Mouse (Mus musculus): ENCODE results near the gene Zfp970. TPM values are rescaled to one million over a fixed set of nuclear protein-coding genes. Genes with fewer than 3 reads are reported as not detected.

The Zfp970 gene
- polyA plus RNA-seq (2012; rRNA removed), result 1.3 and 1.4 TPM in 2 replicates

DNA sequence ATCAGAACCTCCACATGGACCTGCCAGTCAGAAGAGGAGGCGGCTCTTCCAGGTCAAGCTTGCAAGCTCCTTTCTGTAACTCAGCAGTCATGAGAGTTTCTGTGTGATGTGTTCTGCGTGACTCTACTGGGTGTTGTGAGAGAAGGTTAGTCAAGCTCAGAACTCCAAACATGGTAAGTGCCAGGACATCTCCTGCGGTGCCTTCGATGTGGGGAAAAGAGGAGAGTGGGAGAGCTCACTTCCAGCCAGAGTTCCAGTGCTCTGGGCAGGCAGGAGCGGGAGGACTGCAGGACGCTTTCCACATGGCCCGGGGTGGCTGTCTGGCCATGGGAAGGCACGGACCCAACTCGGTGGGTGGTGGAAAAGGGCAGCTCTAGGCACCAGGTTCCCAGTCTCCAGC, at the start of gene Zfp970:
Zfp970 (plus strand) TSS at position 58 of the 400 bp plus-strand sequence.

GRCm38 (mm10) chr2:177498067-177498466, 33.5 kb downstream of the Zfp970 start, which contains the start of gene Gm14403:
Gene Gm14403 (plus strand): TSS chr2:177498215.

Other genes with a start within 250 kb of the Zfp970 start
- not detected in 2 replicates for gene Gm14409, start 197.7 kb upstream of the Zfp970 start, polyA plus RNA-seq (2012; rRNA removed)
- gene Gm14412, start 140.4 kb upstream of the Zfp970 start, polyA plus RNA-seq (2012; rRNA removed), result not detected in 2 replicates
- gene Gm14418, start 66.4 kb upstream of the Zfp970 start, polyA plus RNA-seq (2012; rRNA removed), result 0.13 and 0.57 TPM in 2 replicates
- 0.34 and 0.39 TPM in 2 replicates for gene Gm14403, start 33.5 kb downstream of the Zfp970 start, polyA plus RNA-seq (2012; rRNA removed)
- gene Gm14406, start 113.5 kb downstream of the Zfp970 start, polyA plus RNA-seq (2012; rRNA removed), result not detected in 2 replicates

All from colon, adult 2 months (tissue).